Mouse (Mus musculus): ENCODE results near the gene Gm9833. TPM values are rescaled to one million over a fixed set of nuclear protein-coding genes. Genes with fewer than 3 reads are reported as not detected.

The Gm9833 gene
- polyA plus RNA-seq, 1 experiment from 2014 or later = 9.1 TPM

DNA sequence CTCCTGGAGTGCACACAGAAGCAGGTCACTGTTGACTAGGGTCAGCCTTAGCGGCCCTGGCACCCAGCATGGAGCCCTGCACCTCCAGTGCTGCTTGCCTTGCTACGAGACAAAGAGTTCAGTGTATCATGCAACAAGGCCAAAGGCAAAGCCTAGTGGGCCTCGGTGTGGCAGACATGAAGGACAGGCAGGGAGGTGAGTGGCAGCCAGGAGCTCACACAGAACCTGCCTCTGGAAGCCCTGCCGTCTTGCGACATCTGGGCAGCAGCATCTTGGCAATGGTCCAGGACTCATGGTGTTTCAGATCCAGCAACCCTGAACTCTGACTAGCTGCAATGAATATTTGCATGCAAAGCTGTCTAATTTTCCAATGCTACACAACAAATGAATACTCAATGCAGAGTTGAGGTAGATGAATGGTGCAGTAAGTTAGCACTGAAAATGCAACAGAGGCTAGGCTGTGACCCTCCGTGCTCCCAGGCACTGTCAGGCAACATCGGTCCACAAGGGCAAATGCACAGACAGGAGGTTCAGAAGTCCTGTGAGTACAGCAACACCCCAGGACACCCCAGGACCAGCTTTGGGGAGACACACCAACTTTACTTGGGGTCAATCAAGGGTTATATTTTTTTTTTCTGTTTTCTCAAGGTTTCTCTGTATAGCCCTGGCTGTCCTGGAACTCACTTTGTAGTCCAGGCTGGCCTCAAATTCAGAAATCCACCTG, 2.4 kb upstream of the Gm9833 start:
- 76% methylated on average over 7 of the region's 7 CpGs for WGBS
- Histone ChIP-seq H3K9me3 (ENCODE audit: control insufficient read depth, low read length) (no peaks in the 10 kb centered on the region), H3K4me2 (ENCODE audit: low read depth) (no peak overlapping the region), H3K27me3 (ENCODE audit: control insufficient read depth, insufficient read depth, low read length) (no peaks in the 10 kb centered on the region), H3K4me3 (ENCODE audit: low read depth, low read length) (no peak overlapping the region), H3K9ac (ENCODE audit: low read length) (no peak overlapping the region), H3K4me1 (ENCODE audit: control insufficient read depth, insufficient read depth, low read length) (no peaks in the 10 kb centered on the region), H3K27ac (ENCODE audit: low read depth, low read length) (no peak overlapping the region), H3K36me3 (ENCODE audit: control insufficient read depth, insufficient read depth, low read length) (no peaks in the 10 kb centered on the region)
- peak; percentile 34 for DNase-seq (ENCODE audit: low spot score)
- no peak for ATAC-seq (ENCODE audit: insufficient read depth, low FRiP score, low TSS enrichment)

DNA sequence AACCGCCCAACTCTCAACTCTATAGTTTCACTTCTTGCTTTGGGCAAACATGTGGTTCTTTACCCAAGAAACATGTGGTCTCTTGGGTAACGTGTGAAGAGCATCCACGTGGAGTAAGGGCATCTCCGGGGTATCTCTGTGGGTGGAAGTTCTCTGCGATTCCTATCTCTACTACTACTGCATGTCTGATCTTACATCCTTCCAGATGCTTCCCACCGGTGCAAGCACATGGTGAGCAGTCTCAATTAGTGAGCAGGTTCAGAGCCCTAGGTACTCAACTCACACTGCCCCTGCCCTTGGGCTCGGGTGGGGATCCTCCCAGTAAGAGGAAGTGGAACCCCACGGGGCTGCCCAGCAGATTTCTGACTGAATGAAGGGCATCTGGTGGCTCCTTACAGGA, 399 bp upstream of the Gm9833 start:
- DNase-seq (ENCODE audit: low spot score) (no peak), ATAC-seq (ENCODE audit: insufficient read depth, low FRiP score, low TSS enrichment) (no peak)
- Histone ChIP-seq H3K9me3 (ENCODE audit: control insufficient read depth, low read length) (no peaks in the 10 kb centered on the region), H3K9ac (ENCODE audit: low read length) (no peak overlapping the region), H3K4me2 (ENCODE audit: low read depth) (no peak overlapping the region), H3K27me3 (ENCODE audit: control insufficient read depth, insufficient read depth, low read length) (no peaks in the 10 kb centered on the region), H3K4me1 (ENCODE audit: control insufficient read depth, insufficient read depth, low read length) (no peaks in the 10 kb centered on the region), H3K27ac (ENCODE audit: low read depth, low read length) (no peak overlapping the region), H3K36me3 (ENCODE audit: control insufficient read depth, insufficient read depth, low read length) (no peaks in the 10 kb centered on the region), H3K4me3 (ENCODE audit: low read depth, low read length) (no peak overlapping the region)
- 93% methylated on average over 8 of the region's 8 CpGs for WGBS

- 74% methylated on average over 6 of the region's 6 CpGs for WGBS
- H3K9me3 ChIP-seq (ENCODE audit: control insufficient read depth, low read length) = no peaks in the 10 kb centered on the region
Measured at GRCm38 (mm10) chr3:10091616-10092140, 3.8 kb downstream of the Gm9833 start.

DNA sequence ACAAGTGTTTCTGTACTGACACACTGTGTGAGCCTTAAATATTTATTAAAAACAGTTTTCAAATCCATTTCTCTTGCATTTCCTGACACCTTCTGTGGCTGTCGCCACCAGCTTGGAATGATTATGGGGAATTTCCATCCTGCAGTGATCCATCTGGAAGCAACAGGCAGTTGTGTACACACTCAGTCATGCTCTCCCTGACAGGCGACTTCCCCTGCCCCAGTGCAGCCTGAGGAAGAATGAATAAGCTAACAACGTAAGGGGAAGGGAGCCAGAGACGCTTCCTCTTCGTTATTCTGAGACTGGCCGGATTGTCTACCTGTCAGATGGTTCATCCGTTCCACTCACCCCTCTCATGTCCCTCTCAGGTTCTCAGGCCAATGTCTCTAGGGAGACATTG, 4.6 kb downstream of the Gm9833 start:
- no peak overlapping the region for H3K4me3 ChIP-seq (ENCODE audit: low read depth, low read length)
- peak; percentile 44 for DNase-seq (ENCODE audit: low spot score)
- no peaks in the 10 kb centered on the region for H3K36me3 ChIP-seq (ENCODE audit: control insufficient read depth, insufficient read depth, low read length)
- no peak overlapping the region for H3K4me2 ChIP-seq (ENCODE audit: low read depth)
- H3K9ac ChIP-seq (ENCODE audit: low read length) = no peak overlapping the region
- no peaks in the 10 kb centered on the region for H3K27me3 ChIP-seq (ENCODE audit: control insufficient read depth, insufficient read depth, low read length)
- H3K9me3 ChIP-seq (ENCODE audit: control insufficient read depth, low read length) = no peaks in the 10 kb centered on the region
- ATAC-seq (ENCODE audit: insufficient read depth, low FRiP score, low TSS enrichment) = no peak
- no peak overlapping the region for H3K27ac ChIP-seq (ENCODE audit: low read depth, low read length)
- H3K4me1 ChIP-seq (ENCODE audit: control insufficient read depth, insufficient read depth, low read length) = no peaks in the 10 kb centered on the region
- 53% methylated on average over 7 of the region's 7 CpGs for WGBS

More at GRCm38 (mm10) chr3:10091616-10092140, 3.8 kb downstream of the Gm9833 start:
- Histone ChIP-seq H3K27me3 (ENCODE audit: control insufficient read depth, insufficient read depth, low read length) (no peaks in the 10 kb centered on the region), H3K4me1 (ENCODE audit: control insufficient read depth, insufficient read depth, low read length) (no peaks in the 10 kb centered on the region), H3K4me3 (ENCODE audit: low read depth, low read length) (no peak overlapping the region), H3K27ac (ENCODE audit: low read depth, low read length) (no peak overlapping the region), H3K4me2 (ENCODE audit: low read depth) (no peak overlapping the region), H3K36me3 (ENCODE audit: control insufficient read depth, insufficient read depth, low read length) (no peaks in the 10 kb centered on the region), H3K9ac (ENCODE audit: low read length) (no peak overlapping the region)
- DNase-seq (ENCODE audit: low spot score) (no peak), ATAC-seq (ENCODE audit: insufficient read depth, low FRiP score, low TSS enrichment) (no peak)

GRCm38 (mm10) chr3:10092914-10093313, 5.0 kb downstream of the Gm9833 start:
- Histone ChIP-seq H3K4me3 (ENCODE audit: low read depth, low read length) (no peak overlapping the region), H3K36me3 (ENCODE audit: control insufficient read depth, insufficient read depth, low read length) (no peaks in the 10 kb centered on the region), H3K27ac (ENCODE audit: low read depth, low read length) (no peak overlapping the region), H3K27me3 (ENCODE audit: control insufficient read depth, insufficient read depth, low read length) (no peaks in the 10 kb centered on the region), H3K4me1 (ENCODE audit: control insufficient read depth, insufficient read depth, low read length) (no peaks in the 10 kb centered on the region), H3K4me2 (ENCODE audit: low read depth) (no peak overlapping the region), H3K9ac (ENCODE audit: low read length) (no peak overlapping the region), H3K9me3 (ENCODE audit: control insufficient read depth, low read length) (no peaks in the 10 kb centered on the region)
- 74% methylated on average over 6 of the region's 6 CpGs for WGBS
- no peak for ATAC-seq (ENCODE audit: insufficient read depth, low FRiP score, low TSS enrichment)
- DNase-seq (ENCODE audit: low spot score) = no peak

GRCm38 (mm10) chr3:10095076-10095622, 7.2 kb downstream of the Gm9833 start:
- Histone ChIP-seq H3K4me3 (ENCODE audit: low read depth, low read length) (no peak overlapping the region), H3K4me2 (ENCODE audit: low read depth) (no peak overlapping the region), H3K27ac (ENCODE audit: low read depth, low read length) (no peak overlapping the region), H3K4me1 (ENCODE audit: control insufficient read depth, insufficient read depth, low read length) (no peaks in the 10 kb centered on the region), H3K36me3 (ENCODE audit: control insufficient read depth, insufficient read depth, low read length) (no peaks in the 10 kb centered on the region), H3K27me3 (ENCODE audit: control insufficient read depth, insufficient read depth, low read length) (no peaks in the 10 kb centered on the region), H3K9ac (ENCODE audit: low read length) (no peak overlapping the region), H3K9me3 (ENCODE audit: control insufficient read depth, low read length) (no peaks in the 10 kb centered on the region)
- DNase-seq (ENCODE audit: low spot score) (no peak), ATAC-seq (ENCODE audit: insufficient read depth, low FRiP score, low TSS enrichment) (no peak)
- WGBS = 80% methylated on average over 2 of the region's 2 CpGs

DNA sequence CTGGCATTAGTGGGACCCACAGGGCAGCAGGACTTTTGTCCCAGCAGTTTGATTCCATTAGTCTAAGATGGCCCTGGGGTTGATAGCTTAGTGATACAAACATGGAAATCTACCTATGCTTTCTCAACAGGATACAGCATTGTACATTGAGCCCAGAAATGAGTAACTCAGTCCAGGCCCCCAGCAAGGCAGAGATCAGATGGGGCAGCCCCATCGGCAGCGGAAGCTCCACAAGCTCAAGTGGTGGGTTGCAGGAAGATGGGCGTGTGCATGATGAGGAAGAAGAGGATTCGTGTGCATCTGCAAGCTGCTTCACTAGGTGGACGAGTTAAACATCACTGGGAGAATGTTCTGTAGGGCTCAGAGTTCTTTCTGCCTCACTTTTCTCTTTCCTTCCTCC, 11.8 kb downstream of the Gm9833 start:
- no peak for DNase-seq (ENCODE audit: low spot score)
- no peaks in the 10 kb centered on the region for H3K4me1 ChIP-seq (ENCODE audit: control insufficient read depth, insufficient read depth, low read length)
- no peak overlapping the region for H3K27ac ChIP-seq (ENCODE audit: low read depth, low read length)
- H3K9ac ChIP-seq (ENCODE audit: low read length) = no peak overlapping the region
- H3K4me3 ChIP-seq (ENCODE audit: low read depth, low read length) = no peak overlapping the region
- no peaks in the 10 kb centered on the region for H3K27me3 ChIP-seq (ENCODE audit: control insufficient read depth, insufficient read depth, low read length)
- no peak overlapping the region for H3K4me2 ChIP-seq (ENCODE audit: low read depth)
- no peaks in the 10 kb centered on the region for H3K36me3 ChIP-seq (ENCODE audit: control insufficient read depth, insufficient read depth, low read length)
- 83% methylated on average over 5 of the region's 5 CpGs for WGBS
- no peaks in the 10 kb centered on the region for H3K9me3 ChIP-seq (ENCODE audit: control insufficient read depth, low read length)
- no peak for ATAC-seq (ENCODE audit: insufficient read depth, low FRiP score, low TSS enrichment)

DNA sequence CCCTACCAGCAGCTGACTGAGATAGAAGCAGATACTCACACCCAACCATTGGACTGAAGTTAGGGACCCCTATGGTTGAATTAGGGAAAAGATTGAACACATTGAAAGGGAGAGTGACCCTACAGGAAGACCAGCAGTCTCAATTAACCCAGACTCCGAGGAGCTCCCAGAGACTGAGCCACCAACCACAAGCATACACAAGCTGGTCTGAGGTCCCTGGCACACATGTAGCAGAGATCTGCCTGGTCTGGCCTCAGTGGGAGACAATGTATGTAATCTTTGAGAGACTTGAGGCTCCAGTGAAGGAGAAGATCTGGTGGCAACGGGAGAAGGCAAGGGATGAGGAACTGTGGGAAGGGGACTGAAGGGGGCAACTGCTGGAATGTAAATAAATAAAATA, 23.7 kb downstream of the Gm9833 start:
- ATAC-seq (ENCODE audit: insufficient read depth, low FRiP score, low TSS enrichment) (no peak), DNase-seq (ENCODE audit: low spot score) (no peak)
- Histone ChIP-seq H3K4me2 (ENCODE audit: low read depth) (no peak overlapping the region), H3K36me3 (ENCODE audit: control insufficient read depth, insufficient read depth, low read length) (no peaks in the 10 kb centered on the region), H3K27me3 (ENCODE audit: control insufficient read depth, insufficient read depth, low read length) (no peaks in the 10 kb centered on the region), H3K4me1 (ENCODE audit: control insufficient read depth, insufficient read depth, low read length) (no peaks in the 10 kb centered on the region), H3K9me3 (ENCODE audit: control insufficient read depth, low read length) (no peaks in the 10 kb centered on the region), H3K27ac (ENCODE audit: low read depth, low read length) (no peak overlapping the region), H3K4me3 (ENCODE audit: low read depth, low read length) (no peak overlapping the region), H3K9ac (ENCODE audit: low read length) (no peak overlapping the region)
- 87% methylated on average over 2 of the region's 2 CpGs for WGBS

- WGBS = 88% methylated on average over 4 of the region's 4 CpGs
- H3K9me3 ChIP-seq (ENCODE audit: control insufficient read depth, low read length) = no peaks in the 10 kb centered on the region
- no peak overlapping the region for H3K27ac ChIP-seq (ENCODE audit: low read depth, low read length)
- ATAC-seq (ENCODE audit: insufficient read depth, low FRiP score, low TSS enrichment) (no peak), DNase-seq (ENCODE audit: low spot score) (no peak)
- H3K4me2 ChIP-seq (ENCODE audit: low read depth) = no peak overlapping the region
- H3K36me3 ChIP-seq (ENCODE audit: control insufficient read depth, insufficient read depth, low read length) = no peaks in the 10 kb centered on the region
- no peaks in the 10 kb centered on the region for H3K4me1 ChIP-seq (ENCODE audit: control insufficient read depth, insufficient read depth, low read length)
- H3K4me3 ChIP-seq (ENCODE audit: low read depth, low read length) = no peak overlapping the region
- H3K9ac ChIP-seq (ENCODE audit: low read length) = no peak overlapping the region
- no peaks in the 10 kb centered on the region for H3K27me3 ChIP-seq (ENCODE audit: control insufficient read depth, insufficient read depth, low read length)
Measured at GRCm38 (mm10) chr3:10112196-10112595, 24.3 kb downstream of the Gm9833 start.

All from neural tube, embryonic 11.5 days (tissue).